Mouse (Mus musculus) midbrain, embryonic 12.5 days (tissue): ENCODE data around the gene Orai3. TPM values are rescaled to one million over a fixed set of nuclear protein-coding genes. Genes with fewer than 3 reads are reported as not detected.
A peak's percentile ranks its signal among the peaks of the same experiment; 100 is the strongest.
"Not testable (repeated sequence)": the region's sequence is repeated elsewhere in the genome, so short reads cannot be mapped to it uniquely, and the experiment has no call there.

Source experiments
- ATAC-seq: fragments of 200-750 bp; cut with Nextera tagmentation; 2 replicates; pipeline ENCODE4 v1.8.0; 2017; ENCODE audit warnings: low read depth, moderate TSS enrichment, moderate library complexity; ENCODE audit not compliant: low FRiP score
- H3K27ac ChIP-seq: fragments of 300-500 bp; sonication (generic); replicated peaks from 2 replicates; pipeline ENCODE4 v1.5.1; 2016; ENCODE audit warnings: mild to moderate bottlenecking
- H3K27me3 ChIP-seq: fragments of 300-500 bp; sonication (generic); 2 replicates; pipeline ENCODE4 v1.6.1; 2016; ENCODE audit warnings: mild to moderate bottlenecking
- H3K36me3 ChIP-seq: fragments of 300-500 bp; sonication (generic); 2 replicates; pipeline ENCODE4 v1.6.1; 2016
- H3K4me1 ChIP-seq: fragments of 300-500 bp; sonication (generic); 2 replicates; pipeline ENCODE4 v1.6.1; 2016
- H3K4me2 ChIP-seq: fragments of 300-500 bp; sonication (generic); replicated peaks from 2 replicates; pipeline ENCODE4 v1.6.1; 2016; ENCODE audit warnings: mild to moderate bottlenecking, moderate library complexity
- H3K4me3 ChIP-seq: fragments of 300-500 bp; sonication (generic); 2 replicates; pipeline ENCODE4 v1.5.1; 2016; ENCODE audit warnings: mild to moderate bottlenecking
- H3K9ac ChIP-seq: fragments of 300-500 bp; sonication (generic); replicated peaks from 2 replicates; pipeline ENCODE4 v1.6.1; 2016; ENCODE audit warnings: mild to moderate bottlenecking, moderate library complexity
- H3K9me3 ChIP-seq: fragments of 300-500 bp; sonication (generic); 2 replicates; pipeline ENCODE4 v1.6.1; 2016; ENCODE audit warnings: mild to moderate bottlenecking
- WGBS: fragments of 180-500 bp; shearing (Covaris S2); methylation state at CpG from one replicate; pipeline ENCODE4 v1.1.7; 2016; 5-methylcytosine and 5-hydroxymethylcytosine counted together
- polyA plus RNA-seq: library from polyadenylated mRNA; unstranded; fragments of >200 nt; fragmentation: Nextera tagmentation; extraction: Ambion mirVana; gene quantifications from 2 replicates; pipeline ENCODE4 v1.2.1, GENCODE M21; 2016

The Orai3 gene
- polyA plus RNA-seq, 1 experiment from 2014 or later: 8.1 TPM

DNA sequence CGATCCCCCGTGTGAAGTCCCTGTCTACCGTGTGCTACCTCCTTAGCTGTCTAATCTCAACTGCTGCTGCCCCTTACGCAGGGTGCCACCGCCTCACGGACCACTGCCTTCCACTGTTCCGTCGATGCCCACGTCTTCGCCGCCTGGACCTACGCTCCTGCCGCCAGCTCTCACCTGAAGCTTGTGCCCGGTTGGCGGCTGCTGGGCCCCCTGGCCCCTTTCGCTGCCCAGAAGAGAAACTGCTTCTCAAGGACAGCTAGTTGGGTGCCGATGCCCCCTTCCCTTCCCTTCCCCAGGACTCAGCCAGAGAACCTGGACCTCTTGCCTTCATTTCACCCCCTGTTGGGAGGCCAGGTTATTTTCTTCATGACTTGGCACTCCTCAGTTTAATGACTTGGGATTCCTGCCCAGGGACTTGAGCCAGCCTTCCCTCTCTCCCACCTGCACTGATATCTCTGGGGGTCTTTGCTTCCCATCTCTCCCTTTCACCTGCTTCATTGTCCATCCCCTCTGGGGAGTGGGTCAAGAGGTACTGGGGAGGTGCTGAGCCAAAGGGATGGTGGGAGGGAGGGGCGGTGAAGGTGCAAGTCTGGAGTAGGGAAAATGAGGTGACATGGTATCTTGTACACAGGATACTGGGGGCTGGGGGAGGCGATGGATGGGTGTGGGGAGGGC is 1.8 kb upstream of the Orai3 start:
- Histone ChIP-seq H3K9ac (0 out of 2 replicates have a peak overlapping the region, but pooled peaks have one; percentile 31), H3K9me3 (no peaks in the 10 kb centered on the region), H3K27me3 (no peaks in the 10 kb centered on the region), H3K27ac (0 out of 2 replicates have a peak overlapping the region, but pooled peaks have one; percentile 8), H3K4me3 (no peak overlapping the region), H3K4me2 (no peak overlapping the region), H3K36me3 (peaks cover 54% of the 10 kb centered on the region), H3K4me1 (peaks cover 34% of the 10 kb centered on the region)
- WGBS: 94% methylated on average over 19 of the region's 19 CpGs
- ATAC-seq: no peak

GRCm38 (mm10) chr7:127768346-127768996 is 1.1 kb upstream of the Orai3 start:
- H3K4me1 ChIP-seq: peaks cover 34% of the 10 kb centered on the region
- peak overlapping the region; percentile 80 for H3K4me2 ChIP-seq
- no peak; the same call in 1 of the 2 replicates for ATAC-seq
- peaks cover 49% of the 10 kb centered on the region for H3K36me3 ChIP-seq
- peak overlapping the region; percentile 17 for H3K4me3 ChIP-seq
- 0 out of 2 replicates have a peak overlapping the region, but pooled peaks have one; percentile 31 for H3K9ac ChIP-seq
- peak overlapping the region; percentile 75 for H3K27ac ChIP-seq
- WGBS: 40% methylated on average over 13 of the region's 13 CpGs
- no peaks in the 10 kb centered on the region for H3K27me3 ChIP-seq
- H3K9me3 ChIP-seq: no peaks in the 10 kb centered on the region

DNA sequence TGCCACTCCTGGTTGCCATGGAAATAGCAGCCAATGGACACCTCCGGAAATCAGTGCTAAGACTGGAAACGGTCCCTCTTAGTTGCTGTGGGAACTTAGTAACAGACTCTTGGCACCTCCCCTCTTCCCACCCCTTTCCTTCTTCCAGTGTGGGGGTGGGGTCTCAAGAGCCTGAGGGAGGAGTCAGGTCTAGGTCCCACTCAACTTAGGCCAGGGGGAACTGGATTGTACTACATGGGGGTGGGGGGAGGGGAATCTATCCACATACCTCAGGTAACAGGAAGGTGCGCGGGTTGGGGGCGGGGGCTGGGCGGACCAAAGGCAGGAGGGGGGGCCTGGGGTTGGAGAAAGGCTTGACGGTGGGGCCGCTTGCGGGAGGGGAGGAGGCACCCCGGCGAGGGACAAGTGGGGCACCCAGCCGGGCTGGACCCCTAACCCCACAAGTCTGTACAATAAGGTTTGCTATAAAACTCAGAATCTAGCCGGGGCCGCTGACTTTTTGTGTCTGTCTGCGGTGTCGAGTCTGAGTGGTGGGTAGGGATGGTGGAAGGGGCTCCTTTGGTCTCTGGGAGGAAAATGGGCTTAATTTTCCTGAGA is 520 bp upstream of the Orai3 start:
- Histone ChIP-seq H3K9ac (peak overlapping the region; percentile 67; the same call in 1 of the 2 replicates), H3K27ac (peak overlapping the region; percentile 75), H3K4me2 (peak overlapping the region; percentile 80), H3K27me3 (no peaks in the 10 kb centered on the region), H3K36me3 (peaks cover 44% of the 10 kb centered on the region), H3K9me3 (no peaks in the 10 kb centered on the region), H3K4me1 (peaks cover 36% of the 10 kb centered on the region), H3K4me3 (peak overlapping the region; percentile 48)
- whole genome bisulfite sequencing: 2% methylated on average over 16 of the region's 16 CpGs
- peak; percentile 80 for ATAC-seq

GRCm38 (mm10) chr7:127770039-127770905 is 657 bp downstream of the Orai3 start:
- Histone ChIP-seq H3K4me2 (peak overlapping the region; percentile 80), H3K4me1 (peaks cover 36% of the 10 kb centered on the region), H3K27me3 (no peaks in the 10 kb centered on the region), H3K9me3 (no peaks in the 10 kb centered on the region), H3K36me3 (peaks cover 33% of the 10 kb centered on the region), H3K4me3 (peak overlapping the region; percentile 48), H3K27ac (peak overlapping the region; percentile 69), H3K9ac (peak overlapping the region; percentile 67)
- 4% methylated on average over 27 of the region's 27 CpGs for WGBS
- ATAC-seq: peak; percentile 21

DNA sequence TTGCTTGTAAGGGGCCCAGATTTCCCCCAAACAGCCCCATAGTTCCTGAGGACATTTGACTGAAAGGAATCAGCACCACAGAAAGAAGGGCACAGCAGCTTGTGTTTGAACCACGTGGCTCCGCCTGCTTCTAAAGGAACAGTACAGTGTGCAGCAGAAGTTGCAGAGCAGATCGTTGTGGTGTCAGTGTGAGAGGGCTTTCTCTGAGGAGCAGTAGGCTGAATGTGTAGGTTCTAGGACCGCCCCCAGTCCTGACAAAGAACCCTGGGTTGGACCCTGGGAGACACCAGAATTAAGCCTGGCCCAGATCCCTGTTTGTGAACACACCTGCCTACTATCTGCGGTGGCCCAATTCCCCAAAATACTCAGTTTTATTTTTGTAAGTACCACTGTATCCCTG is 1.6 kb downstream of the Orai3 start:
- WGBS: 82% methylated on average over 5 of the region's 5 CpGs
- H3K27ac ChIP-seq: no peak overlapping the region
- H3K9ac ChIP-seq: no peak overlapping the region
- no peak overlapping the region for H3K4me3 ChIP-seq
- H3K4me1 ChIP-seq: peaks cover 36% of the 10 kb centered on the region
- H3K27me3 ChIP-seq: no peaks in the 10 kb centered on the region
- peaks cover 23% of the 10 kb centered on the region for H3K36me3 ChIP-seq
- no peak overlapping the region for H3K4me2 ChIP-seq
- H3K9me3 ChIP-seq: no peaks in the 10 kb centered on the region
- ATAC-seq: no peak

- ATAC-seq: no peak
- Histone ChIP-seq H3K27me3 (no peaks in the 10 kb centered on the region), H3K4me1 (peaks cover 36% of the 10 kb centered on the region), H3K9ac (no peak overlapping the region), H3K4me2 (no peak overlapping the region), H3K9me3 (no peaks in the 10 kb centered on the region), H3K27ac (no peak overlapping the region), H3K36me3 (peaks cover 14% of the 10 kb centered on the region), H3K4me3 (no peak overlapping the region)
- 90% methylated on average over 3 of the region's 3 CpGs for WGBS
Observed at GRCm38 (mm10) chr7:127772080-127772479, 2.5 kb downstream of the Orai3 start.

- Histone ChIP-seq H3K4me1 (peaks cover 36% of the 10 kb centered on the region), H3K27ac (no peak overlapping the region), H3K27me3 (no peaks in the 10 kb centered on the region), H3K9me3 (no peaks in the 10 kb centered on the region), H3K4me3 (no peak overlapping the region), H3K9ac (no peak overlapping the region), H3K36me3 (peaks cover 10% of the 10 kb centered on the region), H3K4me2 (no peak overlapping the region)
- ATAC-seq: no peak
- WGBS: 84% methylated on average over 1 of the region's 1 CpGs
Observed at GRCm38 (mm10) chr7:127772557-127772956, 2.9 kb downstream of the Orai3 start.

GRCm38 (mm10) chr7:127773664-127774384 is 4.2 kb downstream of the Orai3 start:
- Histone ChIP-seq H3K4me1 (peaks cover 39% of the 10 kb centered on the region), H3K27me3 (no peaks in the 10 kb centered on the region), H3K4me2 (no peak overlapping the region), H3K9me3 (no peaks in the 10 kb centered on the region), H3K4me3 (no peak overlapping the region), H3K9ac (no peak overlapping the region), H3K36me3 (peaks cover 5% of the 10 kb centered on the region; the same call in 1 of the 2 replicates), H3K27ac (no peak overlapping the region)
- no peak for ATAC-seq
- WGBS: 46% methylated on average over 9 of the region's 9 CpGs

DNA sequence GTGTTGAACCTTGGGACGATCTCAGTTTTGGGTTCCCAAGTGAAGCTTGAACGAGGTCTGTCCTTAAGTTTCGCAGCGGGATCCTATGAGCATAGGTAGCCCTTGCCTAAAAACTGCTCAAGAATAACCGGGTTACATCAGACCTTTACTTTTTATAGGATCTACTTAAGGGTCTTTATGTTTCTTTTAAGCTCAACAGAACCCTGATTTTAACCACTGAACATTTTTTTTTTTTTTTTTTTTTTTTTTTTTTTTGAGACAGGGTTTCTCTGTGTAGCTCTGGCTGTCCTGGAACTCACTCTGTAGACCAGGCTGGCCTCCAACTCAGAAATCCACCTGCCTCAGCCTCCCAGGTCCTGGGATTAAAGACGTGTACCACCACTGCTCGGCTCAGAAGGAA is 6.2 kb downstream of the Orai3 start:
- H3K27me3 ChIP-seq, H3K9me3 ChIP-seq, ATAC-seq: not testable (repeated sequence)
- Histone ChIP-seq H3K36me3 (peaks cover 25% of the 10 kb centered on the region), H3K4me3 (peak overlapping the region; percentile 99), H3K4me1 (peaks cover 19% of the 10 kb centered on the region), H3K9ac (peak overlapping the region; percentile 95), H3K4me2 (peak overlapping the region; percentile 80), H3K27ac (peak overlapping the region; percentile 97)
- 76% methylated on average over 7 of the region's 7 CpGs for WGBS

- Histone ChIP-seq H3K9me3 (no peaks in the 10 kb centered on the region), H3K27me3 (no peaks in the 10 kb centered on the region), H3K36me3 (peaks cover 31% of the 10 kb centered on the region), H3K4me2 (peak within 1 kb of the TSS; percentile 80), H3K4me1 (peaks cover 14% of the 10 kb centered on the region), H3K4me3 (peak within 1 kb of the TSS; percentile 99), H3K9ac (peak within 1 kb of the TSS; percentile 95), H3K27ac (peak within 1 kb of the TSS; percentile 97)
- WGBS: under 1% methylated on average over 23 of the region's 23 CpGs
- ATAC-seq: peak; percentile 70
Observed at GRCm38 (mm10) chr7:127776426-127776825, 6.8 kb downstream of the Orai3 start, which contains the start of gene Setd1a. Setd1a (plus strand) TSS chr7:127776670.
